Mouse (Mus musculus) ovary, adult 18-20 months (tissue): ENCODE measurements around the gene Mettl5.
A peak's percentile ranks its signal among the peaks of the same experiment; 100 is the strongest.
"Not testable (repeated sequence)": the region's sequence is repeated elsewhere in the genome, so short reads cannot be mapped to it uniquely, and the experiment has no call there.

Experiments
- DNase-seq: peaks from one replicate; pipeline ENCODE4 v3.0.0; 2022; ENCODE audit warnings: low spot score, mixed read lengths

Mettl5 gene

DNA sequence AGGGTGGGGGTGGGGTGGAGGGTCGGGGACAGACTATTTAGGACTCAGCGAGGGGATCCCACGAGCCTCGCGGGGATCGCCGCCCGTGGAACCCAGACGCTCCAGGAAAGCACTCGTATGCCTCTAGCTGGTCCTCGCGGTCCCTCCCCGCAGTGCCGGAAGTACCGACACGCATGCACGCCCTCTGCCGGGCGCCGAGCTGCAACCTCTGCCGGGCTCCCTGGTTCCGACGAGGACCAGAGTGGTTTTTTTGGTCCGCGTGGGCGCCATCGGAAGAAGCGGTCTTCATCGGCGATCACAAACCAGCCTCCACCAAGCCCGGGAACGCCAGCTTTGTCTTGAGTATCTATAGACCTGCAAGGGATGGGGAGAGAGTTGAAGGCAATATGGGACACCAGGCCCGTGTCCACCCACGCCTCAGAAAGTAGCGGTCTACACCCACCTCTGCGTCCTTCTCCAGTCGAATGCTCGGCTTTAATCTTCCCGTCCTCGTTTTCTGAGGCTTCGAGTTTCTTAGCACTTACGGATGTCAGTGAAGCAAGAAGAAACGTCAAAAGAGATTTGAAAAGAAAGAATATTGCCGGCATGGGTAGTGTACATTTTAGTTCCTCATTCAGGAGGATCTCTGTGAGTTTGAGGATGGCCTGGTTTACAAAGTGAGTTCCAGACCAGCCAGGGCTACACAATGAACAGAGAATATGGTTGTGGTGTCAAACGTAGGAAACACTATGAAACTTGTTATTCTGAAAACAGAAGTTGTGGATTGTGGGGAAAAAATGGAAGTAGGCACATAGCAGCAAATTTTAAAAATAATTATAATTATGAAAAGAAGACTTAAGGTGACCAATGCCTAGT is at the start of gene Mettl5:
Gene Mettl5, minus strand, starts transcription at position 165 of the 855 bp plus-strand sequence.
- peak; percentile 70 for DNase-seq

DNA sequence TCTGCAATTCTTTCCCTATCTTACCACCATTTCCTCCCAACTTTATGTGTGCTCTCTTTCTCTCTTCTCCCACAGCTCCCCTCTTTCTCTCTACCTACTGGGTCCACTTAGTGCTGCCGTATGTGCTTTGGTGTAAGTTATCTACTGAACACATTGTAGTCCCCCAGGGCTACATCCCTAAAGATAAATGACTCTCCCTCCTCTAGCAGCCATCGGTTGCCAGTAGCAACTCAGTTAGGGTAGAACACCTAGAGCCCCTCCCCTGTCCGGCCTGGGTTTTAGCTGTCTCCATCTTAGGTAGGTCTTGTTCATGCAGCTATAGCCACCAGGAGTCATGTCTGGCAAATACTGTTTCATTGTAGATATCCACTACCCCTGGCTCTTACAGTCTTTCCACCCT is 39.5 kb upstream of the Mettl5 start:
- no peak for DNase-seq

DNA sequence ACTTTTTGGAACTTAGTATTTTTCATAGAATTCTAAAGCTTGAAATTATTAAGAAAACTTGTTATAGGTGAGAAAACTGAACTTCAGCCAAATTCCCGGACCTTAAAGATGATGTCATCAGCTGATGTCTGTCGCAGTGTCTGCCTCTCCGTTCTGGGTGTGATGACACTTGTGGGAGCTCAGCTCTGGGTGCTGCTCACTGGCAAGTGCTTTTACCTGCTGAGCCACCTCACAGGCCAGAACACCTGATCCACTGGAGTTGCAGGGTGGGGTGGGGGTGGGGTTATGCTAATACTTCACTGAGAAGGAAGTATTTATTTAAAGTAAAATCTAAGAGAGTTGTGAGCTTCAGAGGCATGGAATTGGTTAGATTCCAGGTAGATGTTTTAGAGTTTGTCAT is 31.9 kb upstream of the Mettl5 start:
- no peak for DNase-seq

DNA sequence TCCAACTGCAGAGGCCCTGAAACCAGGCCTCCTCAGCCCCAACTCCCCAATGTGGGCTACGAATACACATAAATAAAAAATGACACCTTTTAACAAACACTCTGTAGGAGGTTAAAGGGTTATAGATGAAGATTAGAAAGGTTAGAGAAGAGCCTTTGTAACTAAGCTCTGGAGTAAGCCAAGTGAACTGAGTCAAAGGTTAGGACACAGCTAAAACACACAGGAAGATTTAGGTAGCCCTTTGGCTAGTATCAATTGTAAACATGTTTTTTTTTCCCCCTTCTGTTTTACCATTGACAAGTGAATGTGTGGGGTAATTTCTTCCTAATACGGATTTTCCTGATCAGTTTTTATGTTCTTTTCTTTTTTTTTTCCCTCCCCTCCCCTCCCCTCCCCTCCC is 27.4 kb upstream of the Mettl5 start:
- DNase-seq = no peak

DNA sequence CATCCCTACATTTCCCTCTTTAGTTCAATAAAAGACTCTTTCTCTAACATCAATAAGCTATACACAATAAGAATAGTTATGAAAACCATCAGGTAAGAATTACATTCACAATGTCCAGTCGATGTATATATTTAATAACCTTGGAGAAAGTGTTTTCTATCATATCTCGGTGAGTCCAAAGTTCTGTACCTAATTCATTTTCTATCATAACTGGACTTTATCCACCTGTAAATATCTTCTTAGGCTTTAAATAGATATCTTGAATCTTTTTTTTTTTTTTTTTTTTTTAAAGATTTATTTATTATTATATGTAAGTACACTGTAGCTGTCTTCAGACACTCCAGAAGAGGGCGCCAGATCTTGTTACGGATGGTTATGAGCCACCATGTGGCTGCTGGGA is 22.0 kb upstream of the Mettl5 start:
- not testable (repeated sequence) for DNase-seq

DNA sequence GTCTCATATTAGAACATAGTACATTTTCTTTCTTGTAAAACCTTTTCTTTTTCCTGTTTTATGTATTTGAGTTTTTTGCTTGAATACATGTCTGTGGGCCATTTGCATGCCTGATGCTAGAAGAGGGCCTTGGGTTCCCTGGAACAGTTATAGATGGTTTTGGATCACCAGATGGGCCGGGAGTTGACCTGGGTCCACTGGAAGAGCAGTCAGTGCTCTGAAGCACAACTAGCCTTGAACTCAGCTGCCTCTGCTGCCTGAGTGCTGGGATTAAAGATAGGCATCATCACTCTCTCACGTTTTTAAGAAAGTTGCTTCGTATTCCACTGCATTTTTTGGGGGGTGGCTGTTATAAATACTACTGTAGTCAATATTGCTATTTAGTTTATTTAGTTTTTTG is 18.1 kb upstream of the Mettl5 start:
- no peak for DNase-seq

DNA sequence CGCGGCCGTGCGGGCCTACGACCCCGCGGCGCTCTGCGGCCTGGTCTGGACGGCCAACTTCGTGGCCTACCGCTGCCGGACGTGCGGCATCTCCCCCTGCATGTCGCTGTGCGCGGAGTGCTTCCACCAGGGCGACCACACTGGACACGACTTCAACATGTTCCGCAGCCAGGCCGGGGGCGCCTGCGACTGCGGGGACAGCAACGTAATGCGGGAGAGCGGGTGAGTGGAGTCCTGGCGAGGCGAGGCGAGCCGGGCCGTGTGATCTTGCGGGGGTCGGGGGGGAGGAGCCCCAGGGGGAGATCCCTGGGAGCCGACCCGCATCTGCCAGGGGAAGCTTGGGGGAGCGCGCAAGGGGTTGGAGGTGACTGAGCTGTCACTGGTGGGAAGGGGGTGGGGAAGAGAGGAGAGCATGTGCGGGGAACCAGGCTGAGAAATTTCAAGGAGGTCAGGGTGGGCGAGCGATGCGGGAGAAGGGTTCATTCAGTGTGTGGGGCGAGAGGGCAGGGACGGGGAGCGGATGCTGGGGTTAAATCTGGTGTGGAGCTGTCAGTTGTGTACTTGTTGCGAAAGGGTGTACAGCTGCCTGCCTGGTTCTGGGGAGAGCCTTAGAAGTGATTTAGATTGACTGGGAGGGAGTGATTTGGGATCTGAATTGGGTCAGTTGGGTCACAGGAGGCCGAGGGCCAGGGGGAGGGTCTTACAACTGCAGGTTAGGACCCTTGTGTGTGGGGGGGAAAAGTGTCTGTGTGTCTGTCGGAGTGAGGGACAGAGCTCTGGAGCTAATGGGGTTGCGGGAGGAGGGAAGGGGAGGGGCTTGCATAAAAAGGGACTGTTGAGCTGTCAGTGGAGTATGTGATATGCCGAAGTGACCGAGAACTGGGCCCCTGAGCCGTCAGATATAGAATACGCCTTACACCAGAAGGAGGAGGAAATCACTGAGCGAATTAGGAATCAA is 12.5 kb upstream of the Mettl5 start:
- peak; percentile 14 for DNase-seq

DNA sequence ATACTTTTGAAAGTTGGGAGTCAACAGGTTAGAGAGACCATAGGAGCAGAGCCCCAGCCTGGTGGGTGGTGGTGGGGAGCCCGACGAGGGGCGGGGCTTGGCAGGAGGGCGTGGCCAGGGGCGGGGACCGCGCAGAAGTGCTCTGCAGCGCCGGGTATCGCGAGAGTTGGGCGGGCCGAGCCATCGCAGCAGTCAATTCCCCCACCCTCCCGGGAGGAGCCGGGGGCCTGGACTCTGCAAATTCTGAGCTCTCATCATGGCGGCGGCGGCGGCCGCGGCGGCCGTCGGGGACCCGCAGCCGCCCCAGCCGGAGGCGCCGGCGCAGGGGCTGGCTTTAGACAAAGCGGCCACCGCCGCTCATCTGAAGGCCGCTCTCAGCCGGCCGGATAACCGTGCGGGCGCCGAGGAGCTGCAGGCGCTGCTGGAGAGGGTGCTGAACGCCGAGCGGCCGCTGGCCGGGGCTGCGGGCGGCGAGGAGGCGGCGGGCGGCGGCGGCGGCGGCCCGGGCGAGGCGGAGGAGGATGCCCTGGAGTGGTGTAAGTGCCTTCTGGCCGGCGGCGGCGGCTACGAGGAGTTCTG is 11.7 kb upstream of the Mettl5 start, which contains the start of gene Ubr3:
Gene Ubr3, plus strand, starts transcription at position 208 of the 579 bp plus-strand sequence.
- peak; percentile 95 for DNase-seq

DNA sequence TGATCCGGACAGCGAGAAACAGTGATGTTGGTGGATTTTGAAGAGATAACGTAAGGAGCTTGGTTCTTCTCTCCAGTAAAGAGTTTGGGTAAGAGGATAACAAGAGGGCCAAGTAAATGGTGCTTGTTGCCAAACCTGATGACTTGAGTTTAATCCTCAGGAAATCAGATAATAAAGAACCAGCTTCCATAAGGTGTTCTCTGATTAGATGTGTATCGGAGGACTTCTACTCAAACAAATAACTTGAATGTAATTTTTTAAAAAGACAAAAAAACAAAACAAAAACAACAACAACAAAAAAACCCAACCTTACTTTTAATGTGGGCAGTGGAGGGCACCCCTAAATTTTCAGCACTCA is 10.8 kb upstream of the Mettl5 start:
- no peak for DNase-seq

DNA sequence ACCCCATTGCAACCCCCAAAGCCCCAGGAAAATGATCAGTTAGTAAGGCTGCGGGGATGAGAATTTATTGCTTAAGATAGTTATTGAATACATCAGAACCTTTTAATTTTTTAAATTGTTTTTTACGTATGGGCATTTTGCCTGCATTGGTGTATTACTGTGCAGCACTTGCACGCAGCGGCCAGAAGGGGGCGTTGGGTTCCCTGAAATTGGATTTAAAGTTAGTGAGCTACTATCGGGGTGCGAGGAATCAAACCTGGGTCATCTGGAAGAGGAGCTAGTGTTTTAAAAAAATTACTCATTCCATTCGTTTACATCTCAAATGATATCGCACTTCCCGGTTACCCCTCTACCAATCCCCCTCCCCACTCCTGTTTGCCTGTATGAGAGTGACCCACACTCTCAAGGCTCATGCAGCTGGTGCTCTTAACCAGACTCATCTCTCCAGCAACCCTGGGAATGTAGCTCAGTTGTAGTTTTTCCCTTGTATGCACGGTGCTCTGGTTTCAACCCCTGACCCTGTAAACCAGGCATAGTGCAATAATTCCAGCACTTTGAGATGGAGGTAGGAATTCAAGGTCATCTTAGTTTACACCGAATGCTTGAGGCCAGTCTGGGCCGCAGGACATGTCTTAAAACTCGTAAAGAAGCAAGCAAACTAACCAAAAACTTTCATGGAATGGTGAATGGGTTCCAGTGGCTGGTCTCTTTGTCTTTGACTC is 10.2 kb upstream of the Mettl5 start:
- DNase-seq = no peak

DNA sequence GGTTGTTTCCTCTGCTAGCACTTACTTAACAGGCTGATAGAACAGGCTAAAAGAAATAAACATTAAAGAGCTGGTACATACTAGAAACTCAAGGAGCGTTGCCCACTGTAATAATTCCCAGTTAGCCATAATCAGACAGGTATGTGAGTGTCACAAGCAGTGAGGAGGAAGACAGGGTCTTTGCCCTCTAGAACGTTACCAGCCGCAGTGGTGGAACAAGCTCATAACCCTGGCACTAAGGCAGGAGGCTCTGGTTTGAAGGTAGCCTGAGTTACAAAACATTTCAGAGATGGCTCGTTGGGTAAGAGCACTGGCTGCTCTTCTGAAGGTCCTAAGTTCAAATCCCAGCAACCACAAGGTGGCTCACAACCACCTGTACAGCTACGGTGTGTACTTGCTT is 8.5 kb upstream of the Mettl5 start:
- DNase-seq = no peak

DNA sequence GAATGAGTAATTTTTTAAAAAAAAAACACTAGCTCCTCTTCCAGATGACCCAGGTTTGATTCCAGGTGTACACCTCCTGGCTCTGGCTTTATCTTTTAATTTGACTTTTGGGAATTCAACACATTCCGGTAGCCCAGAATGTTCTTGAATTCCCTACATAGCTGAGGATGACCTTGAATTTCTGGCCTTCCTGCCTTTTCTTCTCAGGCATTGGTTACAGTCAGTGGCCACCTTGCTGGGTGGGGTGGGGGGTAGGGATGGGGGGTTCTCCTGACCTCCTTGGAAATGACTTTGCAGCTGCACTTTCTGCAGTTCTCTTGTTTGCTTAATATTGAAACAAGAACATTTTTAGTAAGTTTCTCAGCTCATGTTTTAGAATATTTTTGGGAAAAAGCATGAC is 7.7 kb upstream of the Mettl5 start:
- DNase-seq = no peak

DNA sequence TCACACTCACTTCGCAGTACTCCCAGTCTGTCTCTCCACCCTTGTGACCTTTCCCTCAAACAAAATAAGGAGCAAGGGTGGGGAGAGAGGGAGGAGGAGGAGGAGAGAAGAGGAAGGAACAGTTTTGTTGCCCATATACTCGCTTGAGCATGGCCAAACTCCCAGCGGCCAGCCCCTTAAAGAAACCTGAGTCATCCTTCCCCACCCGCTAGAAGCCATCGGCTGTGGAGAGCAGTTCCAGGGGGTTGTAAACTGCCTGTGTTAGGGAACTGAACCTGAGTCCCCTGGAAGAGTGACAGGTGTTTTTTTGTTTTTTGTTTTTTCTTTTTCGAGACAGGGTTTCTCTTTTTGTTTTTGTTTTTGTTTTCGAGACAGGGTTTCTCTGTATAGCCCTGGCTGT is 5.4 kb upstream of the Mettl5 start:
- DNase-seq = no peak

DNA sequence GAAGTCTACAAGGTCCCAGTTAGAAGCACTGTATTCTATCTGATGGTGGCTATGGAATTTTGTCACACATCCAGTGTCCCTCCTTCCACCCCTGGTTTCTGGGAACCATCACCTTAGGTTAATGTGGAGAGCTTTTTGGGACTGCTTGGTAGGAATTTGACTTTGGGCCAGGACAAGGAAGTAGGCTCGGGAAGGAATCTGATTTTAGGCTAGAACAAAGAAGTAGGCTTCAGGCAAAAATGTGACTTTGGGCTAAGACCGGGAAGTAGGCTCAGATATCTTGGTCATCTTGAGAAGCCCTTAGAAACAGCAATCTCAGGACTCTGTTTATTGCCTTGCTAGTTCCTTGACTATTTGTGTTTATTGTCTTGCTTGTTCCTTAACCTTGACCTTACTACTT is 3.5 kb upstream of the Mettl5 start:
- no peak for DNase-seq

DNA sequence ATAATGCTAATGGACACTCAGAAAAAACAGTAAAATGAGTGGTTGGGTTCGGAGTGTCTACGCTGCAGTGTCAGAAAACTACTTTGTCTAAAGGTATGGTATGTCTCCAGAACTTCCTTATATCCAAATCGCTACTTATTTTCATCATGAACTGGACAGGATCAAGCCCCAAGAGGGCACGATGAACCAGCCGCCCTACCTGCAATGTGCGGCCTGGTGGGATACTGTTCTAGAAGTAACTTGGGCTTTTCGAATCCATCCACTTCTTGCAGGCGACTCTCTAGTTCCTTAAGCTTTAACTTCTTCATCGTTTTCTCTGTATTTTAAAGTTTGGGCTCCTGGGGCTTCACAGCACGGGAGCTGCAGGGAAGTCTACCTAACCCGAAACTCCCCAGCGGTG is 365 bp downstream of the Mettl5 start:
- no peak for DNase-seq

DNA sequence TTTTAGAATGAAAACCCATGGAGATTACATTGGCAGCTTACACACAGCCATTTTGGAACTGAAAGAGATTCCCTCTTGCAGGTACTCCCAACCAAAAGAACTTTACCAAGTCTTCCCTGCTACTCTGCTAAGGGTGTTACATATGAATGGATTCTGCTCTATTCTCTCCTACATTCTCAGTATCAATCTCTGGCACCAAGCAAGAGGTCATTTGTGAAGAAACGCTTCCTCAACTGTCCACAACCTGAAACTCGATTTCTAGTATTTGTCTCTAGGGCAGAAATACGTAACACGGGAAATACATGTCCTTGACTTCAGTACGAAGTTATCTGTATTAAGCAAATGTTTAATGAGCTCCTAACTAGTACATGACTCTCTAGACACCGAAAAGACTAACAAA is 834 bp downstream of the Mettl5 start:
- DNase-seq = no peak

DNA sequence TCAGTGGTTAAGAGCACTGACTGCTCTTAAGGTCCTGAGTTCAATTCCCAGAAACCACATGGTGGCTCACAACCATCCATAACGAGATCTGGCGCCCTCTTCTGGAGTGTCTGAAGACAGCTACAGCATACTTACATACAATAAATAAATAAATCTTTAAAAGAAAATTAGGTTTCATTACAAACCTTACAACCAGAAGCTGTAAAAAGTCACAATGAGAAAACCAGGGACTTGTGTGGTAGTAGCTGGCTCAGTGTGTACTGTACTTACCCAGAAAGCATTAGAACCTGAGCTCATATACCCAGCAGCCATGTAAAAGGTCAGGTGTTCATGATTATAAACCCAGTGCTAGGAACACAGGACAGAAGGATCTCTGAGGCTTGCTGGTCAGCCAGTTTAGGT is 1.4 kb downstream of the Mettl5 start:
- no peak for DNase-seq

DNA sequence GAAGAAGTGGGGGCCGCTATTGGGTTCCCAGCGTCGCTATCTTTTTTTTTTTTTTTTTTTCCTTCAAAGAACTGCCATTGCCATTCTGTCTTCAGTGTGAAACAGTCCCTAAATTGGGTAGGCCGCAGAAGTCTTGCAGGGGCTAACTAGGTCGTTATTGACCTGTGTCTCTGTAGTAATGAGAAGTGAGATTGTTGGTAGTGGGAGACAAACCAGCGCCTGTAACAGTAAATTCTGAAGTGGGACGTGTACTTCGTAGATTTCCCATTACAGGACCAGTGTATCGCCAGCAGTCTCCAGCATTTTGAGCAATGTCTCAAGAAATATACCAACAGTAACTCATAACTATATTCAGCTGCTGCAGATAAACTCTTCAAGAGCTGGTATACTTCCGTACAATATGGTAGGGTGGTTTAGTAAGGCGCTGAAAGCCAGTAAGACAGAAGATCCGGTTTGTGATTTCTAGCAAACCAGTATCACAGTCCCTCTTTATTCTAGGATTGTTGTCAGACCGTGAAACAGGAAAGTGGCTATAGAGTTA is 23.2 kb downstream of the Mettl5 start:
- no peak for DNase-seq

DNA sequence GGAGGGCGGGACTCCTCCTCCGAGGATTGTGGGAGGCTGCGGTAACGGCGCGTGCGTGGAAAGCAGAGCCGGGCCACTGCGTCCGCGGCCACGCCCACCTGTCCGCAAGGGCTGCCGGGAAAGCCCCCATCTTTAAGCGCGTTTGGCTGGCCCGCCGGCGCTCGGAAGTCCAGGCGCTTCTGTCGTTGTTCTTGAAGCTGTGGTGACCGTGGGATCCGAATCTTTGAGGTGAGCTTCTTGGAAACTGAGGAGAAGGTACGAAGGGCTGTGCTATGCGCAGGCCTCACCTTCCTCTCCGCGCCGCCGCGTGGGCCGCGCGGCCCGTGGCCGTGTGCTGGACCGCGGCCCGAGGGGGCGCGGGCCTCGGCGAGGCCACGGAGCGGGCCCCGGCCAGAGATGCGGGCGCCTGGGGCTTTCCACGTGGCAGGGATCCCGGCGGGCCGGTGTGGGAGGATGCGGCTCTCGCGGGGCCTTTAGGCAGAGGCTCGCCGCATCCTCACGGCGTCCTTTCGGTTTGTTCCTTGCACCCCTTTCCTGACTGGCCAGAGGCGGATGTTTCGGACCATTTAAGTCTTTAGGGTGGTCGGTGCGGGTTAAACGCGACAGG is 23.8 kb downstream of the Mettl5 start, which contains the start of gene Ssb:
Gene Ssb, plus strand, starts transcription at position 78 of the 607 bp plus-strand sequence.
- DNase-seq = peak; percentile 88

DNA sequence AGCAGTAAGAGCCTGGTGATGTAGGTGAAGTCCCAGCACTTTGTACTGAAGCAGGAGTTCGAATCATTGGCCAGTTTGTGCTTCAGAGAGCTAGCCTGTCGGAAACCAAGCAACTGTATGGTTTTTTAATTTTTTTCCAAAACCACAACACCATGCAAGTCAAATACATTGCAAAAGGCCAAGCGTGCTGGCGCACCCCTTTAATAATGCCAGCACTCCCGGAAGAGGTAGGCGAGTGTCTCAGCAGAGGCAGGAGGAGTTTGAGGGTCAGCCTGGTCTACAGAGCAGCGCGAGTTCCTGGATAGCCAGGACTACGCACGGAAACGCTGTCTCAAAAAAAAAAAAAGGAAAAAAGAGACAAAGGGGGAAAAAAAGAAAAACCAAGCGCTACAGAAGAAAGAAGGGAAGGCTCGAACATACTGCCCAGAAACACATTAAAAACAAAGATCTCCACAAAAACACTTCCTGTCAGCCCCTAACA is 24.4 kb downstream of the Mettl5 start:
- no peak for DNase-seq

DNA sequence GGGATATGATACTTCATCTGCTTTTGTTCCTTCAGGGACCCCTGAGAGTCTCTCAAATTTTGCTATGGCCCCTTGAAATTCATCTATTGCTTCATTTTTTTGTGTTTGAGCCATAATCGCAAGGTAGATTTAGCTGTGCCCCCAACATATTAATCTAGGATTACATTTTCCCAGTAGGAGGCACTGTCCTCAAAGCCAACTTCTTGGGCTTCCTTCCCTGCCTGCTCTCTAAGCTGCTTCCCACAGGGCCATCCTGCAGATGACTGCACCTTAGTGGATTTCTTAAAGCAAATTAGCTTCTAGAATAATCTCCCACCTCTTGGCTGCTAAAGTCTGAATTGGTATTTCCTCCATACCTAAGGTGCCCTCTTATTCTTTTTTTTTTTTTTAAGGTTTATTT is 27.5 kb downstream of the Mettl5 start:
- DNase-seq = no peak
